Mouse (Mus musculus) heart, adult 11 months (tissue): ENCODE results near the gene Tiam1.

Experiments used
- DNase-seq: peaks from one replicate; pipeline ENCODE4 v3.0.0; 2022

The Tiam1 gene

GRCm38 (mm10) chr16:90143760-90144516 is at the start of gene Tiam1:
Tiam1 (minus strand) TSS chr16:90143769.
- peak; percentile 100 for DNase-seq

GRCm38 (mm10) chr16:90191289-90191688 is 47.7 kb upstream of the Tiam1 start:
- DNase-seq = no peak

GRCm38 (mm10) chr16:90187453-90187852 is 43.9 kb upstream of the Tiam1 start:
- peak; percentile 95 for DNase-seq

- peak; percentile 94 for DNase-seq
These were observed 42.5 kb upstream of the Tiam1 start for GRCm38 (mm10) chr16:90185928-90186588.

- DNase-seq = no peak
These were observed 40.6 kb upstream of the Tiam1 start for GRCm38 (mm10) chr16:90184135-90184534.

GRCm38 (mm10) chr16:90181673-90182072 is 38.1 kb upstream of the Tiam1 start:
- DNase-seq = peak; percentile 92

GRCm38 (mm10) chr16:90180975-90181374 is 37.4 kb upstream of the Tiam1 start:
- peak; percentile 48 for DNase-seq

- DNase-seq = no peak
These were observed 36.3 kb upstream of the Tiam1 start for GRCm38 (mm10) chr16:90179892-90180291.

GRCm38 (mm10) chr16:90178404-90178803 is 34.8 kb upstream of the Tiam1 start:
- peak; percentile 57 for DNase-seq

- peak; percentile 97 for DNase-seq
These were observed 33.9 kb upstream of the Tiam1 start for GRCm38 (mm10) chr16:90177425-90177824.

GRCm38 (mm10) chr16:90176472-90176871 is 32.9 kb upstream of the Tiam1 start:
- DNase-seq = peak; percentile 74

- no peak for DNase-seq
These were observed 27.8 kb upstream of the Tiam1 start for GRCm38 (mm10) chr16:90171416-90171815.

GRCm38 (mm10) chr16:90170676-90171075 is 27.1 kb upstream of the Tiam1 start:
- DNase-seq = no peak

- no peak for DNase-seq
These were observed 26.5 kb upstream of the Tiam1 start for GRCm38 (mm10) chr16:90169863-90170630.

- peak; percentile 91 for DNase-seq
These were observed 24.1 kb upstream of the Tiam1 start for GRCm38 (mm10) chr16:90167646-90168045.

- no peak for DNase-seq
These were observed 21.9 kb upstream of the Tiam1 start for GRCm38 (mm10) chr16:90165435-90165834.

GRCm38 (mm10) chr16:90164942-90165341 is 21.4 kb upstream of the Tiam1 start:
- no peak for DNase-seq

- no peak for DNase-seq
These were observed 11.5 kb upstream of the Tiam1 start for GRCm38 (mm10) chr16:90155080-90155479.

- DNase-seq = no peak
These were observed 7.3 kb upstream of the Tiam1 start for GRCm38 (mm10) chr16:90150820-90151219.

GRCm38 (mm10) chr16:90150126-90150525 is 6.6 kb upstream of the Tiam1 start:
- no peak for DNase-seq

GRCm38 (mm10) chr16:90149335-90149734 is 5.8 kb upstream of the Tiam1 start:
- no peak for DNase-seq

- DNase-seq = no peak
These were observed 1.7 kb upstream of the Tiam1 start for GRCm38 (mm10) chr16:90145244-90145643.

- no peak for DNase-seq
These were observed 972 bp upstream of the Tiam1 start for GRCm38 (mm10) chr16:90144541-90144940.

GRCm38 (mm10) chr16:90143416-90143759 is 181 bp downstream of the Tiam1 start:
- DNase-seq = no peak
